Mouse (Mus musculus) intestine, embryonic 16.5 days (tissue): ENCODE measurements at regions not wholly inside any gene's neighbourhood (a gene's known extent, or its start where the extent isn't known, plus 50 kb on each side); places are given as distances from the start of the nearest gene placed in this dataset.

Source experiments
- ATAC-seq: fragments of 200-750 bp; cut with Nextera tagmentation; 2 replicates; pipeline ENCODE4 v1.8.0; 2017; ENCODE audit warnings: moderate TSS enrichment, moderate library complexity
- H3K27ac ChIP-seq: fragments of 300-500 bp; sonication (generic); 2 replicates; pipeline ENCODE4 v1.5.1; 2014; ENCODE audit warnings: mild to moderate bottlenecking, low read length
- H3K27me3 ChIP-seq: fragments of 300-500 bp; sonication (generic); replicated peaks from 2 replicates; pipeline ENCODE4 v1.6.1; 2014; ENCODE audit warnings: low read length, control low read depth, mixed read lengths; ENCODE audit not compliant: control insufficient read depth, insufficient read depth
- H3K36me3 ChIP-seq: fragments of 300-500 bp; sonication (generic); 2 replicates; pipeline ENCODE4 v1.6.1; 2014; ENCODE audit warnings: low read length, control low read depth; ENCODE audit not compliant: control insufficient read depth, insufficient read depth
- H3K4me1 ChIP-seq: fragments of 300-500 bp; sonication (generic); 2 replicates; pipeline ENCODE4 v1.6.1; 2014; ENCODE audit warnings: low read length, control low read depth, mixed read lengths; ENCODE audit not compliant: control insufficient read depth, insufficient read depth
- H3K4me2 ChIP-seq: fragments of 300-500 bp; sonication (generic); 2 replicates; pipeline ENCODE4 v1.6.1; 2014; ENCODE audit warnings: low read depth, low read length, control low read depth
- H3K4me3 ChIP-seq: fragments of 300-500 bp; sonication (generic); 2 replicates; pipeline ENCODE4 v1.5.1; 2014; ENCODE audit warnings: mild to moderate bottlenecking, low read length
- H3K9ac ChIP-seq: fragments of 300-500 bp; sonication (generic); 2 replicates; pipeline ENCODE4 v1.6.1; 2014; ENCODE audit warnings: low read depth, low read length
- H3K9me3 ChIP-seq: fragments of 300-500 bp; sonication (generic); 2 replicates; pipeline ENCODE4 v1.6.1; 2016; ENCODE audit warnings: low read length, control low read depth; ENCODE audit not compliant: control insufficient read depth
- WGBS: fragments of 180-500 bp; shearing (Covaris S2); extraction: QIAGEN DNeasy Blood & Tissue Kit; methylation state at CpG from one replicate; pipeline ENCODE4 v1.1.7; 2014; 5-methylcytosine and 5-hydroxymethylcytosine counted together

GRCm38 (mm10) chr11:24342732-24343131 is 264.9 kb downstream of the Bcl11a start:
- no peak for ATAC-seq
- Histone ChIP-seq H3K36me3 (no peaks in the 10 kb centered on the region), H3K27ac (no peak overlapping the region), H3K27me3 (no peaks in the 10 kb centered on the region), H3K9ac (no peak overlapping the region), H3K4me1 (no peaks in the 10 kb centered on the region; the same call in 1 of the 2 replicates), H3K9me3 (no peaks in the 10 kb centered on the region), H3K4me2 (no peak overlapping the region), H3K4me3 (no peak overlapping the region)
- 97% methylated on average over 2 of the region's 2 CpGs for WGBS

GRCm38 (mm10) chr11:24347225-24347624 is 269.4 kb downstream of the Bcl11a start:
- H3K4me1 ChIP-seq: no peaks in the 10 kb centered on the region; the same call in 1 of the 2 replicates
- no peak overlapping the region for H3K27ac ChIP-seq
- ATAC-seq: no peak
- no peaks in the 10 kb centered on the region for H3K9me3 ChIP-seq
- H3K9ac ChIP-seq: no peak overlapping the region
- no peaks in the 10 kb centered on the region for H3K27me3 ChIP-seq
- no peaks in the 10 kb centered on the region for H3K36me3 ChIP-seq
- H3K4me2 ChIP-seq: no peak overlapping the region
- WGBS: 54% methylated on average over 12 of the region's 12 CpGs
- no peak overlapping the region for H3K4me3 ChIP-seq

- Histone ChIP-seq H3K27ac (no peak overlapping the region), H3K36me3 (no peaks in the 10 kb centered on the region), H3K4me3 (no peak overlapping the region), H3K4me1 (no peaks in the 10 kb centered on the region; the same call in 1 of the 2 replicates), H3K9me3 (no peaks in the 10 kb centered on the region), H3K9ac (no peak overlapping the region), H3K4me2 (no peak overlapping the region), H3K27me3 (no peaks in the 10 kb centered on the region)
- WGBS: 57% methylated on average over 4 of the region's 4 CpGs
- ATAC-seq: no peak
Measured at GRCm38 (mm10) chr11:24348741-24349140, 270.9 kb downstream of the Bcl11a start.

GRCm38 (mm10) chr11:24349967-24350643 is 272.2 kb downstream of the Bcl11a start:
- Histone ChIP-seq H3K9me3 (no peaks in the 10 kb centered on the region), H3K27ac (no peak overlapping the region), H3K4me2 (no peak overlapping the region), H3K27me3 (no peaks in the 10 kb centered on the region), H3K4me3 (no peak overlapping the region), H3K4me1 (no peaks in the 10 kb centered on the region; the same call in 1 of the 2 replicates), H3K9ac (no peak overlapping the region), H3K36me3 (no peaks in the 10 kb centered on the region)
- WGBS: 58% methylated on average over 10 of the region's 10 CpGs
- ATAC-seq: peak; percentile 30

- peak; percentile 90 for ATAC-seq
Measured at GRCm38 (mm10) chr11:24350839-24351238, 273.0 kb downstream of the Bcl11a start.

GRCm38 (mm10) chr11:24352071-24352470 is 274.2 kb downstream of the Bcl11a start:
- H3K9me3 ChIP-seq: no peaks in the 10 kb centered on the region
- H3K36me3 ChIP-seq: no peaks in the 10 kb centered on the region
- 93% methylated on average over 3 of the region's 3 CpGs for WGBS
- ATAC-seq: no peak
- no peaks in the 10 kb centered on the region for H3K27me3 ChIP-seq
- no peaks in the 10 kb centered on the region; the same call in 1 of the 2 replicates for H3K4me1 ChIP-seq
- no peak overlapping the region for H3K4me3 ChIP-seq
- no peak overlapping the region for H3K27ac ChIP-seq
- no peak overlapping the region for H3K9ac ChIP-seq
- H3K4me2 ChIP-seq: no peak overlapping the region

More at GRCm38 (mm10) chr11:24350839-24351238, 273.0 kb downstream of the Bcl11a start:
- Histone ChIP-seq H3K4me1 (no peaks in the 10 kb centered on the region; the same call in 1 of the 2 replicates), H3K36me3 (no peaks in the 10 kb centered on the region), H3K27me3 (no peaks in the 10 kb centered on the region), H3K4me3 (no peak overlapping the region), H3K9me3 (no peaks in the 10 kb centered on the region), H3K9ac (no peak overlapping the region), H3K27ac (no peak overlapping the region), H3K4me2 (no peak overlapping the region)
- WGBS: 72% methylated on average over 4 of the region's 4 CpGs

- ATAC-seq: no peak
- 73% methylated on average over 1 of the region's 1 CpGs for WGBS
- Histone ChIP-seq H3K9me3 (no peaks in the 10 kb centered on the region), H3K4me1 (no peaks in the 10 kb centered on the region; the same call in 1 of the 2 replicates), H3K4me3 (no peak overlapping the region), H3K9ac (no peak overlapping the region), H3K36me3 (no peaks in the 10 kb centered on the region), H3K27ac (no peak overlapping the region), H3K27me3 (no peaks in the 10 kb centered on the region), H3K4me2 (no peak overlapping the region)
Measured at GRCm38 (mm10) chr11:24353056-24353455, 275.2 kb downstream of the Bcl11a start.

GRCm38 (mm10) chr11:24357388-24357787 is 279.5 kb downstream of the Bcl11a start:
- H3K9ac ChIP-seq: no peak overlapping the region
- H3K36me3 ChIP-seq: no peaks in the 10 kb centered on the region
- H3K4me3 ChIP-seq: no peak overlapping the region
- H3K27me3 ChIP-seq: no peaks in the 10 kb centered on the region
- H3K4me2 ChIP-seq: no peak overlapping the region
- no peak for ATAC-seq
- H3K9me3 ChIP-seq: no peaks in the 10 kb centered on the region; the same call in 1 of the 2 replicates
- no peaks in the 10 kb centered on the region for H3K4me1 ChIP-seq
- 79% methylated on average over 1 of the region's 1 CpGs for WGBS
- no peak overlapping the region for H3K27ac ChIP-seq

- no peak overlapping the region for H3K4me2 ChIP-seq
- H3K27me3 ChIP-seq: no peaks in the 10 kb centered on the region
- H3K9me3 ChIP-seq: no peaks in the 10 kb centered on the region; the same call in 1 of the 2 replicates
- H3K36me3 ChIP-seq: no peaks in the 10 kb centered on the region
- no peaks in the 10 kb centered on the region for H3K4me1 ChIP-seq
- no peak for ATAC-seq
- H3K27ac ChIP-seq: no peak overlapping the region
- H3K4me3 ChIP-seq: no peak overlapping the region
- no peak overlapping the region for H3K9ac ChIP-seq
Measured at GRCm38 (mm10) chr11:24359086-24359485, 281.2 kb downstream of the Bcl11a start.
